Mouse (Mus musculus) layer of hippocampus, adult 8-10 months (tissue): ENCODE measurements at regions not wholly inside any gene's neighbourhood (a gene's known extent, or its start where the extent isn't known, plus 50 kb on each side); places are given as distances from the start of the nearest gene placed in this dataset.
A peak's percentile ranks its signal among the peaks of the same experiment; 100 is the strongest.

Experiments
- DNase-seq, 2 experiments: peaks; one replicate each; pipeline ENCODE4 v3.0.0; 2022; ENCODE audit warnings: low spot score in 2 of 2

GRCm38 (mm10) chr19:33042760-33043159 is 285.5 kb downstream of the Pten start:
- DNase-seq: no peak

GRCm38 (mm10) chr19:33043696-33044095 is 286.4 kb downstream of the Pten start:
- no peak for DNase-seq

GRCm38 (mm10) chr19:33048754-33049442 is 291.6 kb downstream of the Pten start:
- DNase-seq: no peak

DNA sequence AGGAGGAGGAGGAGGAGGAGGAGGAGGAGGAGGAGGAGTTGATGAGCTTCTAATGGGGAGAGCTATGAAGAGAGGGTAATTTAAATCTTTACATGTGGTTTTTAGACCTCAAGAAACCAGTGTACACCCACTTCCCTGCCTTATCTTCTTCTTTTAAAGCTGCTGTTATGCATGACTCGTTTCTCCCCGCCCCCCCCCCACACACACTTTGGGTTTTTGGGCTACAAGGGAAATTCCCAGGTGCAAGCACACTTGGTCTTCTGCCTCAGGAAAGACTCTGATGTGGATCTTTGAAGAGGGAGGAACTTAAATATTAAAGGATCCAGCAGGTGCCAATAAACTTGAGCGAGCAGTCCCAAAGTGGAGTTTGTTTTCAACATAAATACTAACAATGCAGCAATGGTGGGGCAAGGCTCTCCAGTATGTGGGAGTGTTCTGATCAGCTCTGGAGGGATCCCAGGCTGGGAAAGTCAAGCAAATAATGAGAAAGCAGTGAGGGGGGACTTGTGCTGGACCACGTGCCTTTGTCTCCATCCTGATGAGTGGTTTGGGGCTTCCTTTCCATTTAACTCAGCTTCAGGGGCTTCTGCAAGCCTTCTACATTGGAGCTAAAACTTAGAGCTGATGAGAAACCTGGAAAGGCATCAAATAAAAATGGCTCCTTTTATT is 296.0 kb downstream of the Pten start:
- DNase-seq: no peak

GRCm38 (mm10) chr19:33056372-33056791 is 299.1 kb downstream of the Pten start:
- DNase-seq: no peak

GRCm38 (mm10) chr19:33061006-33061405 is 303.7 kb downstream of the Pten start:
- DNase-seq: no peak

DNA sequence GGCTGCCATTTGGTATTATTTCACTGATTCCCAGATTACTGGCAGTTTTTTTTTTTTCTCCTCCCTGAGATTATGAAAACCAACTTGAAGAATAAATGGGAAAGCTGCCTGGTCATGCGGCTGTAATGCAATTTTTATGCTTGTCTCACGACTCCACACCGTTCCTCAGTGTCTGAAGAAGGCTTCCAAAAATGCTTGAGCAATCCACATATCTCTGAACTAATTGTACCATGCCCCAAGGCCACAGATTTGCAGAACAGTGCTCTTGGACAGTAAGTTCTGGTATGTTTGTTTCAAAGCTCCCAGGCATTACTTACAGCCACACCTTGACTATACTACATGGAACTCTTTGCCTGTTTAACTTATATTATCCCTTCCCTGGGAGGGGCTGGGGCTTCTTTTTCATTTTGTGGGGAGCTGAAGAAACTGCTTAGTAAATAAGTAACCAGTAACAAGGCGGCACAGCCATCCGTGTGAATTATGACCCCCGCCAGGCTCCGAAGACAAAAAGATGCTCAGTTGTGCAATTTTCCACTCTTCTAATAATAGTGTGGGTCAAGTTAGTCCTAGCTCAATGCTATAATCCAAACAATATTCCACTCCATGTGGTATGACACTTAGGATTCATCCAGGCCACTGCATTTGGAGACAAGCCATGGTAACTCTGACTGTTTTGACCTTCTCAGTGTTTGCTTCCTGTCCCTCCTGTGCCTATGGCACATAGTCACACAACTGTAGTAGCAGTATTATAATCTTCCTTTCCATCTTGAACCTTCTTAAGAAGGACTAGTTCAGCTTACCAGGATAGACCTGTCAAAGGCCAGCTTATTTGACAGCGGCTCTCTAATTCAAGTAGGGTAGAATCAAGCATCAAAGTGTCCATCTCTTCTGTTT is 305.1 kb downstream of the Pten start:
- DNase-seq: no peak

DNA sequence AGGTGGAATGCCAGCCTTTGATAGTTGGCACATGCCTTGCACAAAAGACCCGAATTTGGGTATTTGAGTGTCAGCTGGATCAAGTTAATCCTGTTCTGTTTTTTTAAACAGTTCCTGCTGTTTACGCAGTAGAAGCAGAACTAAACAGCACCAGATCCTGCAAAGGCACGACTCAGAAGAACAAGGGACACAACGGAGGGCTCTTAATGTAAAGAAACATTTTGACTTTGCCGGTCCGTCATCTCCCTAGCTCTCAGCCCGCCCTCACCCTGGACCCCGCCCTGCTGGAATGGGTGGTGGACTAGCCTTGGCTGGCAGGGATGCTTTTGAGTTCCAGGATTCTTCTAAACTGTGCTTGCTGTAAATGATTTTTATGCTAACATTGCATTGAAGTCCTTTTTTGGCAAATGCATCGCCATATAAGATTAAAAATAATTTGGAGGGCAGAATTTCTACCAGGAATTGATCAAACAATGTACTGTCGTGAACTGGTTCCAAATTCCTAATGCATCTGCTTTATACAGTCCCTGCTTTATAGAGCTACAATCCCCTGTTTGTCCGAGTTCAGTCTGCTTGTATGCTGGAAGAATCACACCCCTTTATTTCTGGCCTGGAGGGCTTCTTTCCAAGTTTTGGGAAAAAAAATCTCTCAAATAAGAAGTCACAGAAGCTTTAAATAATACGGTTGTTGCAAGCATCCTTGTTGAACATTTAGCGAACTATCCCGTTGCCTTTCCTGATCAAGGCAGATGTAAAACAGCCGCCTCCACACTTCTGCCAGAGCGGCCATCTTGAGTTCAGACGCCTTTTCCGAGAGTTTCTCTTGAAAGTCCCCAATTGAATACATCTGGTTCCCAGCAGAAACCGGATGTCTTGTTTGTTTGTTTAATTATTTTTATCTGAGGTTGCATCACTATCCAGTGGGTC is 308.2 kb downstream of the Pten start:
- DNase-seq: no peak

GRCm38 (mm10) chr19:33068351-33068955 is 311.2 kb downstream of the Pten start:
- peak in 1 of 2 experiments; percentile 6 for DNase-seq

DNA sequence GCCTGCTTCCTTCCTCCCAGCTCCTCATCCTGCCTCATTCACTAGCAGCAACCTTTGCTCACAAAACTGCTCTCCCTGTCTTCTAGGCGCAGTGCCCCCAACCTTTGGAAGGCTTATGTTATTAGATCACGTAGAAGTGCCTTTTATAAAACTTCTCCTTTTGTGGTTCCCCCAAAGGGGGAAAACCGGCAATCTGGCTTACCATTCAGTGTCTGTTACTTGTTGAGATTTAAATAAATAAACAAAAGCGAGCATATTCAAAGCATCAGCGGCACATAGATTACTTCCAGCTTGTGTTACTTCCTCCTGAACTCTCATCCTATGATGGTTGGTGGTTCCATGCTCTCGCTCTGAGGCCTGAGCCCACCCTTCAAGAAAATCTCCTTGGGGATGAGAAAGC is 312.5 kb downstream of the Pten start:
- no peak for DNase-seq

DNA sequence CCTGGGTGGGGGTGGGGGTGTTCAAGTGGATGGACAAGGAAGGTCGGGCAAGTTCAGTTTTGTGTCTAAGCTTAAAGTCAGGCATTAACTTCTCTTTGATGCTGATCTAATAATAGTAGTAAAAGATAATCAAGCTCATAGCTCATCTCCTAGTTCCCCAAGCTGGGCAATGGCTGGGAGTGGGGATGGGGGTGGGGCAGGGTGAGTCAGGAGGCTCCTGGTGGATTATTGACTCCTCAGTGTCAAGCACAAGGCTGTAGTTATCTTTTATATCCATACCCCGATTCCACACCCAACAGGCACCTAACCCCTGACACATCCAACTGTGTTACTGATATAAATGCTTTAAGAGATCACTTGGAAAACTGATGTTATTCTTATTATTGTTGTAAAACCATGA is 315.0 kb downstream of the Pten start:
- DNase-seq: no peak

DNA sequence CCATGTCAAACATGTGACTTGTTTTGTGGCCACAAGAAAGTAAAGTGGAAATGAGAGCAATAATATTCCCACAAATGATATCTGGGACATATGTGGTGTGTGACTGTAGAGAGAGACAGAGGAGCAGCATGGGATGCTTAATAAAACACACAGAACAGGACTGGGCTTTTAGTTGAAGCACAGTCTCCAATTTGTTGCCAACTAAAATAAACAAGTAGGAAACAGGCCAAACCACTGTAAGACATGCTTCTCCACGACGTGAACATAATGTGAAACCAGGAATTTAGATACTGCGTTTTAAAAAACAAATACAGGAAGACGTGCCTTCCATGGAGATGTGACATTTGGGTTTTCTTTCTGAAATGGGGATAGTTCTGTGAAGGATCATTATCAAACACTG is 317.2 kb downstream of the Rnls start:
- no peak for DNase-seq

- no peak for DNase-seq
Observed at GRCm38 (mm10) chr19:33078681-33079360, 313.3 kb downstream of the Rnls start.

- DNase-seq: no peak
Observed at GRCm38 (mm10) chr19:33079959-33080358, 312.1 kb downstream of the Rnls start.

GRCm38 (mm10) chr19:33081493-33081892 is 310.6 kb downstream of the Rnls start:
- DNase-seq: no peak

DNA sequence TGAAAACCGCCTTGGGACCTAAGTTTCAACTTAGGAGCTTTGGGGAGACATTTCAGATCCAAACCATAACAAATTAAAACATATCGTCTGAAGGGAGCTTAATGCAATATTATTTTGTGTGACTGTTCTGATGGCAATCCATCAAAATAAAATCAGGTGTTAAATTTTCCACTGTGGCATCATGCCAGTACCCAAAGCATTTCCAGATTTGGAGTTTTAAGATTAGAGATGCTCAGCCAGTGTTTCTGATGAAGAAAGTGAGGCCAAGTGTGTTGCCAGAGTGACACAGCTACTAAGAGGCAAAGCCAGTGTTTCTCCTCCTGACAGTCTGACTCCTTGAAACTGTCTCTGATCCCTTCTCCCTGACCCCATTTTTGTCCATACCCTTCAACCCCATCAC is 308.7 kb downstream of the Rnls start:
- no peak for DNase-seq

DNA sequence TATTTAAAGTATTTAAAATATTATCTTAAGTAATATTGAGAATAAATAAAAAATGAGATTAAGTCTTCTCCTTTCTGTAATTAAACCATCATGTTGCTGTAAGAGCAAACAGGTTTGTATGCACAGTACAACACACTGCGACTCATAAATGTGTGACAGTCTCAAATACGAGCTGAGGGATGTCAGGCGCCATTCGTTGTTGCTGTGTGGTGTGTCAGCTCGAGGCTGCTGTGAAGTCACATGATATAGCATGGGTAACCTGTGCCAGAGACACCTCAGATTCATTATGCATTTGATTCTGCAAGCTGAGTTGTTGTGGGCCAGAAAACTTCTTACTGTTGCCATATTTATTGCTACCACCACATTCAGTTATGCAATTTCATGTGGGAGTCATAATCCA is 307.4 kb downstream of the Rnls start:
- DNase-seq: no peak
